Mouse (Mus musculus) lung, embryonic 15.5 days (tissue): ENCODE data around the gene Ccl2. TPM values are rescaled to one million over a fixed set of nuclear protein-coding genes. Genes with fewer than 3 reads are reported as not detected.

Experiments
- ATAC-seq: fragments of 200-750 bp; cut with Nextera tagmentation; 2 replicates; pipeline ENCODE4 v1.8.0; 2017; ENCODE audit warnings: moderate number of reproducible peaks, borderline replicate concordance; ENCODE audit not compliant: low FRiP score, low TSS enrichment; ENCODE audit errors: extremely low read depth
- H3K27ac ChIP-seq: fragments of 300-500 bp; sonication (generic); 2 replicates; pipeline ENCODE4 v1.5.1; 2015; ENCODE audit warnings: moderate library complexity, mild to moderate bottlenecking, inconsistent platforms
- H3K27me3 ChIP-seq: fragments of 300-500 bp; sonication (generic); 2 replicates; pipeline ENCODE4 v1.6.1; 2015; ENCODE audit warnings: inconsistent platforms
- H3K36me3 ChIP-seq: fragments of 300-500 bp; sonication (generic); 2 replicates; pipeline ENCODE4 v1.6.1; 2015; ENCODE audit warnings: inconsistent platforms
- H3K4me1 ChIP-seq: fragments of 300-500 bp; sonication (generic); 2 replicates; pipeline ENCODE4 v1.6.1; 2015; ENCODE audit warnings: inconsistent platforms
- H3K4me2 ChIP-seq: fragments of 300-500 bp; sonication (generic); 2 replicates; pipeline ENCODE4 v1.6.1; 2015; ENCODE audit warnings: inconsistent platforms, mild to moderate bottlenecking, moderate library complexity
- H3K4me3 ChIP-seq: fragments of 300-500 bp; sonication (generic); 2 replicates; pipeline ENCODE4 v1.5.1; 2015; ENCODE audit warnings: mild to moderate bottlenecking, inconsistent platforms
- H3K9ac ChIP-seq: fragments of 300-500 bp; sonication (generic); 2 replicates; pipeline ENCODE4 v1.6.1; 2015; ENCODE audit warnings: inconsistent platforms
- H3K9me3 ChIP-seq: fragments of 300-500 bp; sonication (generic); 2 replicates; pipeline ENCODE4 v1.6.1; 2016; ENCODE audit warnings: inconsistent platforms
- WGBS: fragments of 180-500 bp; shearing (Covaris S2); methylation state at CpG from one replicate; pipeline ENCODE4 v1.1.7; 2015; 5-methylcytosine and 5-hydroxymethylcytosine counted together
- polyA plus RNA-seq: library from polyadenylated mRNA; unstranded; fragments of >200 nt; fragmentation: Nextera tagmentation; extraction: Ambion mirVana; gene quantifications from 2 replicates; pipeline ENCODE4 v1.2.1, GENCODE M21; 2015

The Ccl2 gene
- polyA plus RNA-seq, 1 experiment from 2014 or later, result 26.0 TPM

DNA sequence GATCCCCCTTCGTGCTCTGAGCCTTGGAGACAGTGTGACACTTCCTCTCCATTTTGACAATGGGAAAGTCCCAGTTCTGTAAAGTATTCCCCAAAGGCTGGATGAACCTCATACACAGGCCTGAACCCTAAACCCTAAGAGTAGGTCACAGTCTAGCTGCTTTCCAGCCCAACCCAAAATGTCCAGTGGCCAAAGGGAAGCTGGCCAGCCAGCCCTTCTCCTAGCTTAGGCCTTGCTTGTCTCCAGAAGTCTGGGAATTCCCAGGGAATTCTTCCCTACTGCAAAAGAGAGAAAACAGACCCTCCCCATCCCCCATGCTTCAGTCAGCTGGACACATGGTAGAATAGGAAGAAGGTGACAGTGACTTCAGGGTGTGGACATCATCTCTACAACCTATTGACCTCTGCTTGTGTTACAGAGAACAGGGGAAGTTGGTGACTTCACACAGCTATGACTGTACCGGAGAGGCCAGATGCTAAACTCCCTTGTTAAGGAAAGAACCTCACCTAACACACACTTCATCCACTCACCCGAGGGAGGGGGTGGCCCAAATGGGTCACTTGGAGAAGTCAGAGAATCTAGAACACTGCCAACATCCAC, 19.1 kb upstream of the Ccl2 start:
- Histone ChIP-seq H3K27me3 (no peaks in the 10 kb centered on the region), H3K36me3 (no peaks in the 10 kb centered on the region), H3K9me3 (no peaks in the 10 kb centered on the region), H3K27ac (no peak overlapping the region), H3K9ac (no peak overlapping the region), H3K4me2 (no peak overlapping the region), H3K4me3 (no peak overlapping the region), H3K4me1 (no peaks in the 10 kb centered on the region)
- ATAC-seq, result no peak
- 74% methylated on average over 3 of the region's 3 CpGs for WGBS

DNA sequence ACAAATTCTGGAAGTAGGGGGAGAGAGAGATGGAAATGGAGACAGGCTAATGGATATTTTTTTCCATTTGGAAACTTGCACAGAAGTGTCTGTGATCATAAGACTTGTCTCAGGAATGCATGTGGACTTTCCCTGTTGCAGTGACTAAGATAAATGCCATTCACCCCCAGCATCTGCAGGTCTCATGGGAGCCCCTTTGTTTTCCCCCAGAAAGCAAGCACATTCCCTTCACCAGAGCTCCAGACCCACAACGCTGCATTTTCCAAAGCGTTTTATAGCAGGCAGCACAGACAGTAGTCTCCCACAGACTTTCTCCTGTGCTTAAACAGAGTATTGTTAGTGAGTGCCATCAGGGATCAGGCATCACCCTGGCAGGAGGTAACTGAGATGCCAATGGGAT, 16.0 kb upstream of the Ccl2 start:
- no peak overlapping the region for H3K27ac ChIP-seq
- H3K4me1 ChIP-seq, result no peaks in the 10 kb centered on the region
- no peak for ATAC-seq
- no peaks in the 10 kb centered on the region for H3K36me3 ChIP-seq
- no peak overlapping the region for H3K9ac ChIP-seq
- no peaks in the 10 kb centered on the region for H3K9me3 ChIP-seq
- WGBS, result 33% methylated on average over 2 of the region's 2 CpGs
- H3K27me3 ChIP-seq, result no peaks in the 10 kb centered on the region
- H3K4me2 ChIP-seq, result no peak overlapping the region
- H3K4me3 ChIP-seq, result no peak overlapping the region

DNA sequence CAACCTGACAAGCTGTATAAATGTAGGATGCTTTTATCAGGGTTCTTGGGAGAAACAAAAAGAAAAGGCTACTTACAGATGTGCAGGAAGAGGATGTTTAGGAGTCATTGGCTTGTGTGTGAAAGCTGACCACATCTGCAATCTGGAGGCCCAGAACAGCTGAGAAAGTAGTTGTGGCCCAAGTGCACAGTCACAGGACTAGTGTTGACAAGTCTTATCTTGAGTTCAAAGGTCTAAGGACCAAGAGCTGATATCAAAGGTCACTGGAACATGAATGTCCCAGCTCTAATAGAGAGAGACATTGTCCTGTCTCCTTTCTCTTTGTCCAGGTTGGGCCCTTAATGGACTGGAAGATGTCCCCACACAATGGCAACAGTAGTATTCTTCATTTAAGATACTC, 15.6 kb upstream of the Ccl2 start:
- Histone ChIP-seq H3K9ac (no peak overlapping the region), H3K27me3 (no peaks in the 10 kb centered on the region), H3K4me1 (no peaks in the 10 kb centered on the region), H3K36me3 (no peaks in the 10 kb centered on the region), H3K4me3 (no peak overlapping the region), H3K27ac (no peak overlapping the region), H3K4me2 (no peak overlapping the region), H3K9me3 (no peaks in the 10 kb centered on the region)
- ATAC-seq, result no peak

DNA sequence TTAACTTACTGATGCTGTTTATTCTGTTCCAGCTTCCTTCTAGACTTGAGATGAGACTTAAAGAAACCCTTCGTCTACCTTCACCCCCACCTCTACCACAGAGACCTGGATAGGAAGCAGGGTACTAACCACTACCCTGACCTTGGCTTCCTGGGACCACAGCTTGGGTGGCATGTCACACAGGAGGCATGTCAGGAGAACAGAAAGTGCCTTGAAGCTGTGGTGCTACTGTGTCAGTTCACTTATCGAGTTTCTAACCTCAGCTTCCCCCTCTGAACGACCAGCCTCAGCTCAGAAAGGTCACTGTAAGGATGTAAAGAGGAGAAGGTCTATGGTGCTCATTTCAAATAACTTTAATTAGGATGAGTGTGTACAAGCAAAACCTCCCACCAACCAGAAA, 14.0 kb upstream of the Ccl2 start:
- Histone ChIP-seq H3K9me3 (no peaks in the 10 kb centered on the region), H3K27me3 (no peaks in the 10 kb centered on the region), H3K4me1 (no peaks in the 10 kb centered on the region), H3K9ac (no peak overlapping the region), H3K36me3 (no peaks in the 10 kb centered on the region), H3K27ac (no peak overlapping the region), H3K4me3 (no peak overlapping the region), H3K4me2 (no peak overlapping the region)
- WGBS, result 45% methylated on average over 3 of the region's 3 CpGs
- ATAC-seq, result no peak

DNA sequence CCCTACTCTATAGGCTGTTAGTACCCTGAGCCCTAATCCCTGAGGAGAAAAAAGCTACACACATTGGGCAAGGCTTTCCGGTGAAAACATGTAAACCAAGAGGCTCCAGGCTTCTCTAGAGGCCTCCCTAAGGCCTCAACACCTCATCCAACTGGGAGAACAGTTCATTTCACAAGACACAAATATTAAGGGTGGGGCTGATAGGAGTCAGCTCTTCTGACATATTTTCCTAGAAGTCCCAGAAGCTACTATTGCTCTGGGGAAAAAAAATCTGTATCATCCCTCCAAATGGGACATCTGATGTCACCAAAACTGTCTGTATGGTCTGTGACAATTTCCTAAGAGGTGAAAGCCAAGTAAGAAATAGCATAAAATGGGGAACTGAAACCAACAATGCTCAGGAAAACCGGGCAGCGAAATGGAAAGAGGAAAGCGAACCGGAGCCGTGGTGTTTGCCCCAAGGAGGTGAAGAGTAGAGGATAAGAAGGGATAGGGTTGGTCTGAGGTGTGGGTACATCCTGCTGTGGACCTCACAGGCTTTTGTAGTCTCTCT, 12.8 kb upstream of the Ccl2 start:
- Histone ChIP-seq H3K36me3 (no peaks in the 10 kb centered on the region), H3K4me1 (no peaks in the 10 kb centered on the region), H3K27me3 (no peaks in the 10 kb centered on the region), H3K9ac (no peak overlapping the region), H3K4me2 (no peak overlapping the region), H3K4me3 (no peak overlapping the region), H3K27ac (no peak overlapping the region), H3K9me3 (no peaks in the 10 kb centered on the region)
- 79% methylated on average over 6 of the region's 6 CpGs for WGBS
- ATAC-seq, result no peak

DNA sequence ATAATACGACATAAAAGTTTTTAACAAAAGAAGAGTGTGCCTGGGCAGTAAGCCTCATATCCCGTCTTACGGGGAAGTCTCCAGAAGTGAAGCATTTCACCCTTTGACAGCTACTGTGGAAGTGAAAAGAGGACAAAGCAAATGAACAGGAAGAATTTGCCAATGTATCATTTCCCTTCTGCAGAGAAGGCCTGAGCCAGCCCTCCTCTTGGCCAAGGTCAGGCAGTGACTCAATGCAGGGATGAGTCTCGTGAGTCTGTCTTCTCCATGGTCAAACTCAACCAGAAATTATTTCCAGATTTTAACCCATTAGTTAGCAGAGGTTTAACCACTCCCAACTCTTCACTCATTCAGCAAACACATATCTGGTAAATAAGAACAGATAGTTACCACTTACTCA, 11.6 kb upstream of the Ccl2 start:
- Histone ChIP-seq H3K27me3 (no peaks in the 10 kb centered on the region), H3K9me3 (no peaks in the 10 kb centered on the region), H3K9ac (no peak overlapping the region), H3K4me3 (no peak overlapping the region), H3K4me1 (no peaks in the 10 kb centered on the region), H3K4me2 (no peak overlapping the region), H3K36me3 (no peaks in the 10 kb centered on the region), H3K27ac (no peak overlapping the region)
- ATAC-seq, result no peak
- 64% methylated on average over 4 of the region's 4 CpGs for WGBS

DNA sequence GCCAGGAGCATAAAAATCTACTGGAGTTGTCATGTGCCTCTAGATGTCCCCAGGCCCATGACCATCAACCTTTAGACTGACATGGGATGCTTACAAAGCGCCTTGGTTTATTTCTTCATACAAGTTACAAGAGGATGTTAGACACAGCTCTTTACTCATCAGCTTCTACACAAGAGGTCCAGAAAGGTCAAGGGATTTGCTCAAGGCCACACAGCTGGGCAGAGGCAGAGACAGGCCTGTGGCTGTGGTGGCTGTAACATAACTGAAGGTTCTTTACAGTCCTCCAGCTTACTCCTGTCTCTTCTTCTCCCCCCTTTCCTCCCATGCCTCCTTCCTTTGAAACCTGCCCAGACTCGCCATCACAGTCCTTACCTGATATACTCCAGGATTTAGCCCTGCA, 5.2 kb upstream of the Ccl2 start:
- Histone ChIP-seq H3K4me3 (no peak overlapping the region), H3K27me3 (no peaks in the 10 kb centered on the region), H3K9ac (no peak overlapping the region), H3K4me1 (peaks cover 32% of the 10 kb centered on the region), H3K9me3 (no peaks in the 10 kb centered on the region), H3K4me2 (no peak overlapping the region), H3K27ac (no peak overlapping the region), H3K36me3 (no peaks in the 10 kb centered on the region)
- 75% methylated on average over 2 of the region's 2 CpGs for WGBS
- no peak for ATAC-seq

DNA sequence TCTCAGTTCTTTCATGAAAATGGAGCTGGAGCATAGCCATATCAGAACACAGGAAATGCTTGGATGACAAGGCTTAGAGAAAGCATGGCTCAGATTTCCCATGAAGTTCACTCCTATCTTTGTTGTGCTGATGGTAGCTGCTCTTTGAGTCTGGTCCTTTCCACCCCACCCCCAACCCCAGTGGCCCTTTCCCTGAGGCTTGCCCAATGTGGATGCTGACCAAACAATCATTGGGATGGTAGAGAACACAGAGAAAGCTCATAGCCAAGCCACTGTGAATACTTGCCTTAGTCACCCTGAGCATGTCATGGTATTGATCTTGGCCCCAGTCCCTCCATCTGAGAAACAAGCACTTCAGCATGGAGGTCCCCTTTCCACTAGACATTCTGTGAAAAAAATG, 3.2 kb upstream of the Ccl2 start:
- H3K9me3 ChIP-seq, result no peaks in the 10 kb centered on the region
- no peak overlapping the region for H3K4me2 ChIP-seq
- H3K27me3 ChIP-seq, result no peaks in the 10 kb centered on the region
- H3K4me1 ChIP-seq, result peaks cover 38% of the 10 kb centered on the region
- no peak overlapping the region for H3K4me3 ChIP-seq
- H3K36me3 ChIP-seq, result no peaks in the 10 kb centered on the region
- no peak overlapping the region for H3K9ac ChIP-seq
- peak overlapping the region; percentile 76 for H3K27ac ChIP-seq
- ATAC-seq, result no peak

DNA sequence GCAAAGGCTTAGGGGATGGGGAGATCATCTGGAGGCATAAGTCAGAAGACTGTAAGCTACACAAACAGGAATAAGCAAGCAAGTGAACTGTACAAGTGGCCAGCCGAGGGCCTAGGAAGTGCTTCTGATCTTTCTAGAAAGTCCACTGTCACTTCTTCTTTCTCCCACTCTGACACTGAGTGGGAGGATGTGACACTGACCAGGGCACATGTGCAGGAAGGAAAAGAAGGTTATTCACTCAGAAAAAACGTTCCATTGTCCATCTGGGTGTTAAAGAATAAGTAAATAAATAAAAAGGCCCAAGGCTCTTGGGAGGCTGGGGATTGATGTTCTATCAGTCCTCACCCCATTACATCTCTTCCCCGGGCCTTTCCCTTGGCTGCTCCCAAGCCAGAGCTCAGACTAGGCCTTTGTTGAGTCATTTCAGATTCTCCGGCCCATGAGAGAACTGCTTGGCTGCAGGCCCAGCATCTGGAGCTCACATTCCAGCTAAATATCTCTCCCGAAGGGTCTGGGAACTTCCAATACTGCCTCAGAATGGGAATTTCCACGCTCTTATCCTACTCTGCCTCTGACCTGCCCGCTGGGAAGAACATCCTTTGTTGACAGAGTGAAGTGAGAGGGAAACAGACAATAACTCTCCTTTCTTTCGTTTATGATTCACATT, 2.6 kb upstream of the Ccl2 start:
- WGBS, result 14% methylated on average over 8 of the region's 8 CpGs
- Histone ChIP-seq H3K4me2 (no peak overlapping the region), H3K27ac (peak overlapping the region; percentile 76), H3K4me3 (no peak overlapping the region), H3K36me3 (no peaks in the 10 kb centered on the region), H3K27me3 (no peaks in the 10 kb centered on the region), H3K9me3 (no peaks in the 10 kb centered on the region), H3K9ac (no peak overlapping the region), H3K4me1 (peaks cover 38% of the 10 kb centered on the region)
- ATAC-seq, result peak; percentile 86

DNA sequence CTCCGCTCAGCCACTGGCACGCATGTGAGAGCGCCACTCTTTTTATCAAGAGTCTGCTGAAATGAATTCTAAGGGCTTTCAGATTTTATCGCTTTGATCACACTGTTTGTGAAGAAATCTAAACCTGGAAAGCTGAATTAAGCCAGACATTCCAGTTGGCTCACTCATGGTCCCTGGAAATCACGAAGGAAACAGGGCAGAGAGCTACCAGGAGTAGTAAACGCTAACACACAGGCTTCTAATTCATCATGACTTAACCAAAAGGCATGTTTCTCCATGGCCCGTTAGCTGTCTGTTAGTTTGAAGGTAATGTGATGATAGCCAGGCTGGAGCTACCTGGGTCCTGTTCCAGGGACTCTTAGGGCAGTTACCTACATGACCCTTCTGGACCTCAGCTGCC, 925 bp upstream of the Ccl2 start:
- no peaks in the 10 kb centered on the region for H3K36me3 ChIP-seq
- H3K9ac ChIP-seq, result no peak overlapping the region
- ATAC-seq, result no peak
- peaks cover 49% of the 10 kb centered on the region for H3K4me1 ChIP-seq
- H3K9me3 ChIP-seq, result no peaks in the 10 kb centered on the region
- H3K4me2 ChIP-seq, result no peak overlapping the region
- WGBS, result 81% methylated on average over 7 of the region's 7 CpGs
- no peaks in the 10 kb centered on the region for H3K27me3 ChIP-seq
- no peak overlapping the region for H3K27ac ChIP-seq
- no peak overlapping the region for H3K4me3 ChIP-seq

DNA sequence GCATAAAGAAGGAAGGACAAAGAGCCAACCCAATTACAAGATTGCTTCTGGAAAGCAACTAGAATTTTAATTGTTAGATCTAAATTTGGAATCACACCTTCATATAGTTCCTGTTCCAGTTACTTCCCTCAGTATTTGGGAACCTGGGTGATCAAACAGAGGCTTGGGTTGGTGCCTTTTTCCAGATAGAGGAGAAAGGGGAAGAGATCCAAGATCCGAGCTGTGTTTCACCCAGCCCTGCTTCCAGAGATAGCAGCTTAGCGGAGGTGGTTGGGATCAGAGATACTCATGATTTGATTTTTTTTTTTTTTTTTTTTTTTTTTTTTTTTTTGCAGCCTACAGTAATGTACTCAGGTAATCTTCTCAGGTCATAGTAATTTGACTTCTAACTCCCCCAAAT, 486 bp downstream of the Ccl2 start:
- no peak for ATAC-seq
- H3K27ac ChIP-seq, result 0 out of 2 replicates have a peak overlapping the region, but pooled peaks have one; percentile 37

DNA sequence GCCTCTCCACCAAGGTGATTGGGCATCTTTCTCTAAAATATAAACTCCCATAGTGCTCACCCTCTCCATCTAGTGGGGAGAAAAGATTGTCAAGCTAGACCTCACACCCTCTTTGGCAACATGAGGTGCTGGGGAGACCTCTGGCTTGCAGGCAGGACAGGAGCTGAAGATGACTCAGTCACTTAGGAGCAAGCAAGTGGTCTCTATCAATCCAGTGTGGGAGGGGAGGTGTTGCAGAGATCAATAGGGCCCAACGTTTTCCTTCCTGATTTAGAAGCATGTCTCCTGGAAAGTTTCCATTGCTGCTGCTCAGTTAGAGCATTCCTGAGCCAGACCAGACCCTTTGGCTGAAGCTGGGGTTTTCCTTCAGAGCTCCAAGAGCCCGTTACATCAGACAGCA, 3.2 kb downstream of the Ccl2 start, which contains the start of gene Gm17268:
Gene Gm17268, minus strand, starts transcription at position 28 of the 400 bp plus-strand sequence.
- Histone ChIP-seq H3K4me3 (no peak within 1 kb of the TSS), H3K4me2 (no peak within 1 kb of the TSS), H3K9ac (no peak within 1 kb of the TSS), H3K27me3 (no peaks in the 10 kb centered on the region), H3K27ac (peak within 1 kb of the TSS; percentile 4; the same call in 1 of the 2 replicates), H3K36me3 (no peaks in the 10 kb centered on the region), H3K9me3 (no peaks in the 10 kb centered on the region), H3K4me1 (peaks cover 33% of the 10 kb centered on the region)
- 17% methylated on average over 2 of the region's 2 CpGs for WGBS
- 0 out of 2 replicates have a peak, but pooled peaks have one; percentile 36 for ATAC-seq

More for the DNA sequence above, 486 bp downstream of the Ccl2 start:
- Histone ChIP-seq H3K9ac (no peak overlapping the region), H3K9me3 (no peaks in the 10 kb centered on the region), H3K4me1 (peaks cover 49% of the 10 kb centered on the region), H3K36me3 (no peaks in the 10 kb centered on the region), H3K4me3 (no peak overlapping the region), H3K4me2 (peak overlapping the region; percentile 17; the same call in 1 of the 2 replicates), H3K27me3 (no peaks in the 10 kb centered on the region)
- 75% methylated on average over 2 of the region's 2 CpGs for WGBS
